Mouse (Mus musculus) common myeloid progenitor, adult 5-6 weeks (primary cell): ENCODE data around the gene 1700019N19Rik. TPM values are rescaled to one million over a fixed set of nuclear protein-coding genes. Genes with fewer than 3 reads are reported as not detected.
A peak's percentile ranks its signal among the peaks of the same experiment; 100 is the strongest.

ENCODE experiments used
- ATAC-seq: replicated peaks from 2 replicates; pipeline ENCODE4 v1.8.0; 2016; ENCODE audit warnings: low read depth, mild to moderate bottlenecking, moderate TSS enrichment, inconsistent platforms; ENCODE audit not compliant: poor library complexity, severe bottlenecking
- total RNA-seq: library from RNA; stranded (forward); fragments of 200-1000, 187-1606 nt; gene quantifications from 2 replicates; pipeline ENCODE4 v1.2.3, GENCODE M21; 2017

The 1700019N19Rik gene
- total RNA-seq, 1 experiment from 2014 or later = not detected

- ATAC-seq = no peak
Observed at GRCm38 (mm10) chr19:58810536-58810935, 16.3 kb upstream of the 1700019N19Rik start.

GRCm38 (mm10) chr19:58808864-58809263 lies 14.6 kb upstream of the 1700019N19Rik start:
- no peak for ATAC-seq

- 0 out of 2 replicates have a peak, but pooled peaks have one; percentile 73 for ATAC-seq
Observed at GRCm38 (mm10) chr19:58806364-58806763, 12.1 kb upstream of the 1700019N19Rik start.

GRCm38 (mm10) chr19:58805191-58805779 lies 11.0 kb upstream of the 1700019N19Rik start:
- no peak for ATAC-seq

- ATAC-seq = no peak
Observed at GRCm38 (mm10) chr19:58795114-58795669, 931 bp upstream of the 1700019N19Rik start.

- ATAC-seq = no peak
Observed at GRCm38 (mm10) chr19:58789194-58789593, 5.1 kb downstream of the 1700019N19Rik start.

GRCm38 (mm10) chr19:58783938-58784337 lies 10.3 kb downstream of the 1700019N19Rik start:
- peak; percentile 83 for ATAC-seq

- no peak for ATAC-seq
Observed at GRCm38 (mm10) chr19:58781566-58781965, 12.7 kb downstream of the 1700019N19Rik start.

- no peak for ATAC-seq
Observed at GRCm38 (mm10) chr19:58776461-58776860, 17.8 kb downstream of the 1700019N19Rik start.

- no peak for ATAC-seq
Observed at GRCm38 (mm10) chr19:58767329-58767728, 26.9 kb downstream of the 1700019N19Rik start.

GRCm38 (mm10) chr19:58762848-58763541 lies 31.3 kb downstream of the 1700019N19Rik start:
- no peak for ATAC-seq

GRCm38 (mm10) chr19:58762316-58762715 lies 31.9 kb downstream of the 1700019N19Rik start:
- ATAC-seq = no peak

- ATAC-seq = no peak
Observed at GRCm38 (mm10) chr19:58759423-58759822, 34.8 kb downstream of the 1700019N19Rik start, which contains the start of gene Pnliprp2. Gene Pnliprp2 (plus strand): TSS chr19:58759719.

GRCm38 (mm10) chr19:58758871-58759270 lies 35.4 kb downstream of the 1700019N19Rik start:
- no peak for ATAC-seq

GRCm38 (mm10) chr19:58751504-58751903 lies 42.8 kb downstream of the 1700019N19Rik start:
- no peak for ATAC-seq

- ATAC-seq = no peak
Observed at GRCm38 (mm10) chr19:58750822-58751221, 43.4 kb downstream of the 1700019N19Rik start.

GRCm38 (mm10) chr19:58747498-58748000 lies 46.7 kb downstream of the 1700019N19Rik start:
- ATAC-seq = no peak

- ATAC-seq = 0 out of 2 replicates have a peak, but pooled peaks have one; percentile 8
Observed at GRCm38 (mm10) chr19:58743736-58744135, 50.5 kb downstream of the 1700019N19Rik start.

- no peak for ATAC-seq
Observed at GRCm38 (mm10) chr19:58742711-58743110, 51.5 kb downstream of the 1700019N19Rik start.

- ATAC-seq = no peak
Observed at GRCm38 (mm10) chr19:58741036-58741435, 53.2 kb downstream of the 1700019N19Rik start.

- no peak for ATAC-seq
Observed at GRCm38 (mm10) chr19:58738111-58738510, 56.1 kb downstream of the 1700019N19Rik start.
